Mouse (Mus musculus): ENCODE results near the gene Mid1ip1.

GRCm38 (mm10) chrX:10716917-10717763 is 2.3 kb downstream of the Mid1ip1 start:
- no peak for TF ChIP-seq POLR2AphosphoS5 (IDR thresholded peaks at IDR 0.05; ENCODE audit: borderline replicate concordance, low read depth, low read length)
- no peak for TF ChIP-seq CTCF (IDR thresholded peaks at IDR 0.05 in 2 of 3, conservative IDR thresholded peaks at IDR 0.05 in 1 of 3; ENCODE audit: control insufficient read depth in 1 of 3, insufficient read depth in 1 of 3, low read depth in 2 of 3, low read length in 3 of 3, poor library complexity in 1 of 3, severe bottlenecking in 1 of 3)
- peak; percentile 63 for TF ChIP-seq ZMIZ1 (IDR thresholded peaks at IDR 0.05; ENCODE audit: low read depth, low read length)
- TF ChIP-seq MYC (IDR thresholded peaks at IDR 0.05; ENCODE audit: low read depth, low read length), result peak; percentile 26
- TF ChIP-seq MAZ (IDR thresholded peaks at IDR 0.05; ENCODE audit: low read depth, low read length), result peak; percentile 54; the same call in 1 of the 2 replicates
- peak; percentile 84 for TF ChIP-seq NELFE (IDR thresholded peaks at IDR 0.05; ENCODE audit: low read depth, low read length)
- TF ChIP-seq ZNF384 (IDR thresholded peaks at IDR 0.05; ENCODE audit: low read depth, low read length), result no peak
- peak; percentile 72 to 86 for TF ChIP-seq POLR2A (IDR thresholded peaks at IDR 0.05; ENCODE audit: control insufficient read depth in 1 of 2, insufficient read depth in 1 of 2, low read depth in 1 of 2, low read length in 2 of 2, poor library complexity in 1 of 2)
- TF ChIP-seq TAL1 (IDR thresholded peaks at IDR 0.05; ENCODE audit: low read length), result no peak
- TF ChIP-seq POLR2AphosphoS2 (IDR thresholded peaks at IDR 0.05; ENCODE audit: low read length), result peak; percentile 73; the same call in 1 of the 2 replicates

Measured in MEL (cell line).